12 mouse cellular contexts compared by ENCODE assay signal in the genomic region with DNA sequence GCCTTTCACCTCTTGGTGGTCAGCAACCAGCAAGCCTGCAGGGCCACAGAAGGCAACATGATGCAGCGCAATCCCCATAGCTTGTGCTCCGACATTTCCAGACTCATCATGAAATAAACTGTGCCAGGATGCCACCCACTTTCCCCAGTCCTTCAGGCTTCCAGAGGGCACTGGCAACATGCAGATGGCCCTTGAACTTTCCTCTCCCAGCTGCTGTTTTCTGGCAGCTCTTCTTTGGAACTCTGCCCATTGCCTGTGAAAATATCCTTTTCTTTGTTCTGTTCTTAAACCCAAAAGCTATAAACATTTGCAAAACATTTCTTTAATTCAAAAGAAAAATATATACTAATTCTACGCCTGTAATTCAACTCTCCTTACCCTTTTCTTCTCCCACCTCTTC. TPM values are rescaled to one million over a fixed set of nuclear protein-coding genes. Genes with fewer than 3 reads are reported as not detected.
A peak's percentile ranks its signal among the peaks of the same experiment; 100 is the strongest.
DNase-seq lines count a peak whose midpoint lies in the region; ATAC-seq and TF ChIP-seq lines count a peak whose summit lies in the region.
"Had no signal": no experiment of that assay in that cellular context is flagged by ENCODE, and none has a peak within 500 bp of the region (broad histone marks: within the 10 kb centered on the region; RNA-seq: fewer than 3 reads in every experiment).

No protein-coding gene starts in this region.

- H3K9me3 ChIP-seq in forebrain, embryonic 14.5 days (replicated peaks; ENCODE audit: control insufficient read depth, low read length), result no peaks in the 10 kb centered on the region
- no peaks in the 10 kb centered on the region for H3K9me3 ChIP-seq in forebrain, postnatal 0 days (ENCODE audit: low read length)
- no peaks in the 10 kb centered on the region for H3K9me3 ChIP-seq in limb, embryonic 14.5 days (ENCODE audit: control insufficient read depth, low read length)
- H3K9me3 ChIP-seq in limb, embryonic 10.5 days (replicated peaks), result no peaks in the 10 kb centered on the region
- H3K9me3 ChIP-seq: heart, embryonic 15.5 days; liver, embryonic 13.5 days; midbrain, embryonic 12.5 days had no signal

- H3K27me3 ChIP-seq in forebrain, embryonic 14.5 days (replicated peaks; ENCODE audit: control insufficient read depth, insufficient read depth, low read length), result no peaks in the 10 kb centered on the region
- no peaks in the 10 kb centered on the region for H3K27me3 ChIP-seq in forebrain, postnatal 0 days (ENCODE audit: insufficient read depth, low read length)
- no peaks in the 10 kb centered on the region for H3K27me3 ChIP-seq in limb, embryonic 14.5 days (ENCODE audit: control insufficient read depth, insufficient read depth, low read length)
- no peaks in the 10 kb centered on the region for H3K27me3 ChIP-seq in limb, embryonic 10.5 days (ENCODE audit: low read depth, poor library complexity, severe bottlenecking)
- H3K27me3 ChIP-seq in cerebellum, adult 2 months (ENCODE audit: control insufficient read depth, insufficient read depth, low read length), result no peaks in the 10 kb centered on the region
- H3K27me3 ChIP-seq: heart, embryonic 15.5 days; liver, embryonic 13.5 days; midbrain, embryonic 12.5 days had no signal

- no peak overlapping the region for H3K4me2 ChIP-seq in forebrain, embryonic 14.5 days (ENCODE audit: low read length)
- H3K4me2 ChIP-seq in forebrain, postnatal 0 days (ENCODE audit: low read depth), result no peak overlapping the region
- no peak overlapping the region for H3K4me2 ChIP-seq in limb, embryonic 14.5 days (replicated peaks; ENCODE audit: low read depth, low read length, severe bottlenecking)
- H3K4me2 ChIP-seq: heart, embryonic 15.5 days; liver, embryonic 13.5 days; midbrain, embryonic 12.5 days had no signal

- no peaks in the 10 kb centered on the region for H3K36me3 ChIP-seq in forebrain, embryonic 14.5 days (ENCODE audit: control insufficient read depth, insufficient read depth, low read length)
- no peaks in the 10 kb centered on the region for H3K36me3 ChIP-seq in forebrain, postnatal 0 days (ENCODE audit: insufficient read depth)
- H3K36me3 ChIP-seq in limb, embryonic 14.5 days (ENCODE audit: control insufficient read depth, insufficient read depth, low read length), result no peaks in the 10 kb centered on the region
- no peaks in the 10 kb centered on the region for H3K36me3 ChIP-seq in limb, embryonic 10.5 days
- H3K36me3 ChIP-seq: heart, embryonic 15.5 days; liver, embryonic 13.5 days; midbrain, embryonic 12.5 days had no signal

- H3K4me3 ChIP-seq in forebrain, embryonic 14.5 days (ENCODE audit: low read depth, low read length), result no peak overlapping the region
- no peak overlapping the region for H3K4me3 ChIP-seq in forebrain, postnatal 0 days (ENCODE audit: low read depth, low read length)
- no peak overlapping the region for H3K4me3 ChIP-seq in limb, embryonic 14.5 days (replicated peaks; ENCODE audit: low read length)
- no peak overlapping the region for H3K4me3 ChIP-seq in limb, embryonic 10.5 days
- H3K4me3 ChIP-seq in cerebellum, adult 2 months (replicated peaks; ENCODE audit: insufficient read depth, low read depth, low read length), result no peak overlapping the region
- H3K4me3 ChIP-seq: heart, embryonic 15.5 days; liver, embryonic 13.5 days; midbrain, embryonic 12.5 days had no signal

- TF ChIP-seq POLR2A in limb, embryonic 14.5 days (IDR thresholded peaks at IDR 0.05; ENCODE audit: borderline replicate concordance, extremely low read depth, insufficient read depth, insufficient read length), result no peak
- TF ChIP-seq POLR2A in cerebellum, adult 2 months (IDR thresholded peaks at IDR 0.05; ENCODE audit: borderline replicate concordance, insufficient read depth, low read length), result no peak

- H3K4me1 ChIP-seq in forebrain, embryonic 14.5 days (ENCODE audit: control insufficient read depth, insufficient read depth, low read length), result no peaks in the 10 kb centered on the region
- H3K4me1 ChIP-seq in forebrain, postnatal 0 days (ENCODE audit: insufficient read depth), result no peaks in the 10 kb centered on the region
- H3K4me1 ChIP-seq in limb, embryonic 14.5 days (ENCODE audit: control insufficient read depth, insufficient read depth, low read length), result no peaks in the 10 kb centered on the region
- no peaks in the 10 kb centered on the region for H3K4me1 ChIP-seq in limb, embryonic 10.5 days
- no peaks in the 10 kb centered on the region for H3K4me1 ChIP-seq in cerebellum, adult 2 months (ENCODE audit: control insufficient read depth, insufficient read depth, low read length)
- H3K4me1 ChIP-seq: heart, embryonic 15.5 days; liver, embryonic 13.5 days; midbrain, embryonic 12.5 days had no signal

- H3K9ac ChIP-seq in forebrain, embryonic 14.5 days (ENCODE audit: low read length), result no peak overlapping the region
- no peak overlapping the region for H3K9ac ChIP-seq in forebrain, postnatal 0 days
- no peak overlapping the region for H3K9ac ChIP-seq in limb, embryonic 14.5 days (ENCODE audit: low read depth, low read length, severe bottlenecking)
- H3K9ac ChIP-seq: heart, embryonic 15.5 days; liver, embryonic 13.5 days; midbrain, embryonic 12.5 days had no signal

- ATAC-seq in forebrain, embryonic 14.5 days, result no peak
- ATAC-seq in forebrain, postnatal 0 days, result no peak
- ATAC-seq in limb, embryonic 14.5 days (ENCODE audit: low FRiP score, low read depth), result no peak

- DNase-seq in forebrain, embryonic 14.5 days (ENCODE audit: low spot score), result peak; percentile 8
- no peak for DNase-seq in forebrain, postnatal 0 days
- peak; percentile 14 for DNase-seq in limb, embryonic 14.5 days (ENCODE audit: low spot score)
- no peak for DNase-seq in limb, embryonic 10.5 days (ENCODE audit: low spot score)
- peak; percentile 73 for DNase-seq in adrenal gland, postnatal 10 days
- DNase-seq in lung, postnatal 36 days, result peak; percentile 13
- no peak for DNase-seq in spleen, postnatal 36 days (ENCODE audit: low spot score in 2 of 2)
- DNase-seq in cerebellum, adult 2 months, result no peak
- DNase-seq: cerebellum, postnatal 36 days; liver, embryonic 13.5 days had no signal

- no peak for TF ChIP-seq CTCF in forebrain, postnatal 0 days (IDR thresholded peaks at IDR 0.05; ENCODE audit: low read depth)
- TF ChIP-seq CTCF in cerebellum, adult 2 months (IDR thresholded peaks at IDR 0.05; ENCODE audit: borderline replicate concordance, insufficient read depth, low read depth, low read length), result no peak

- 84% methylated on average over 3 of the region's 3 CpGs for WGBS in forebrain, embryonic 14.5 days
- WGBS in forebrain, postnatal 0 days, result 54% methylated on average over 3 of the region's 3 CpGs
- WGBS in limb, embryonic 14.5 days, result 83% methylated on average over 3 of the region's 3 CpGs
- 91% methylated on average over 3 of the region's 3 CpGs for WGBS in limb, embryonic 10.5 days
- 24% methylated on average over 3 of the region's 3 CpGs for WGBS in cerebellum, adult 2 months

- no peak overlapping the region for H3K27ac ChIP-seq in forebrain, embryonic 14.5 days (ENCODE audit: low read depth, low read length)
- no peak overlapping the region for H3K27ac ChIP-seq in forebrain, postnatal 0 days (ENCODE audit: low read depth, low read length)
- no peak overlapping the region for H3K27ac ChIP-seq in limb, embryonic 14.5 days (replicated peaks; ENCODE audit: low read depth, low read length)
- no peak overlapping the region for H3K27ac ChIP-seq in limb, embryonic 10.5 days
- H3K27ac ChIP-seq in cerebellum, adult 2 months (ENCODE audit: insufficient read depth, low read length), result no peak overlapping the region
- H3K27ac ChIP-seq: heart, embryonic 15.5 days; liver, embryonic 13.5 days; midbrain, embryonic 12.5 days had no signal

RNA-seq across cellular contexts. Expression of gene Osr1, which starts 50.6 kb away (rescaled TPM):
- polyA plus RNA-seq in forebrain, embryonic 14.5 days (2014; fragmentation: Nextera tagmentation; extraction: Ambion mirVana), result 5.4 and 8.7 TPM in 2 replicates
- total RNA-seq in forebrain, postnatal 0 days (2014; rRNA removed), result 4.2 and 8.4 TPM in 2 replicates
- polyA plus RNA-seq in forebrain, postnatal 0 days (2015; fragmentation: Nextera tagmentation; extraction: Ambion mirVana), result 5.6 and 7.4 TPM in 2 replicates
- polyA plus RNA-seq in limb, embryonic 14.5 days (2012; rRNA removed), result 118 and 165 TPM in 2 replicates
- 82.5 and 99.7 TPM in 2 replicates for polyA plus RNA-seq in limb, embryonic 14.5 days (2014; fragmentation: Nextera tagmentation; extraction: Ambion mirVana)
- polyA plus RNA-seq in limb, embryonic 10.5 days (2016; fragmentation: Nextera tagmentation; extraction: Ambion mirVana), result 21.3 and 38.3 TPM in 2 replicates
- total RNA-seq in adrenal gland, postnatal 10 days (2021), result 10 to 100 TPM in 1 of 2 experiments, 1 to 10 TPM in 1; 5.6 to 10.8 TPM
- polyA plus RNA-seq in cerebellum, adult 2 months (2012; rRNA removed), result 0.97 and 2.1 TPM in 2 replicates

Comparison
In these comparisons a context has a peak if more than half of its experiments do, and no peak if none do; other contexts are left out.
1. DNase-seq: peak in forebrain, embryonic 14.5 days (single experiment), limb, embryonic 14.5 days (single experiment), adrenal gland, postnatal 10 days (single experiment) and lung, postnatal 36 days (single experiment); none in forebrain, postnatal 0 days (single experiment), limb, embryonic 10.5 days (single experiment), spleen, postnatal 36 days (0 of 2) and cerebellum, adult 2 months (0 of 2).